Mouse (Mus musculus): ENCODE measurements at regions not wholly inside any gene's neighbourhood (a gene's known extent, or its start where the extent isn't known, plus 50 kb on each side); places are given as distances from the start of the nearest gene placed in this dataset.

DNA sequence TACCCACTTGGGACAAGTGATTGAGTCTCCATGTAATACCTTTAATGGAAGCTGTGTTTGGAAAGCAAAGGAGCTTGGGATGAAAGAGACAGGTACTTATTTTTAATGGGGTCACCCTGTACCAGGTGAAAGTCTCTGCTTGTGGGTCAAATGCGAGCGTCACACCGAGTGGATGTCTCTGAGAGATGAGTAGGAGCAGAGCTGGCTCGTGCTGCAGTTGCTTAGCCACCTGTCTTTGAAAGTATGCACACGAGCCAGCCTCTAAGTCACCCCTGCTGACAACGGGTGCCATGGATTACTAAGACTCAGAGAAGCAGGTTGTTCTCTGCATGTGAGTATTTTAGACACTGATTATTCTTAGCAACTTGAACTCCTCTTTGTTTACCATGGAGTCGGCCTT is 179.5 kb upstream of the Gk2 start:
- no peaks in the 10 kb centered on the region for H3K79me2 ChIP-seq (ENCODE audit: control insufficient read depth, insufficient read depth, low read length, poor library complexity)
- no peak overlapping the region for H3K27ac ChIP-seq (ENCODE audit: control insufficient read depth, low read depth, low read length)
- TF ChIP-seq MYC (IDR thresholded peaks at IDR 0.05; ENCODE audit: low read depth, low read length) (no peak), EP300 (IDR thresholded peaks at IDR 0.05; ENCODE audit: low read depth in 1 of 2, low read length in 2 of 2) (no peak), NELFE (IDR thresholded peaks at IDR 0.05; ENCODE audit: low read depth, low read length) (no peak), CHD2 (IDR thresholded peaks at IDR 0.05; ENCODE audit: low read length) (no peak), ZMIZ1 (IDR thresholded peaks at IDR 0.05; ENCODE audit: low read depth, low read length) (no peak), TCF12 (IDR thresholded peaks at IDR 0.05; ENCODE audit: low read depth, low read length) (no peak), BHLHE40 (IDR thresholded peaks at IDR 0.05; ENCODE audit: borderline replicate concordance, low read depth, low read length) (no peak), TBP (IDR thresholded peaks at IDR 0.05; ENCODE audit: low read depth, low read length) (no peak), GABPA (IDR thresholded peaks at IDR 0.05; ENCODE audit: low read depth, low read length) (no peak), ETS1 (IDR thresholded peaks at IDR 0.05; ENCODE audit: low read depth, low read length) (no peak), MXI1 (IDR thresholded peaks at IDR 0.05; ENCODE audit: low read depth, low read length) (no peak), MAZ (IDR thresholded peaks at IDR 0.05; ENCODE audit: low read depth, low read length) (no peak), ELF1 (IDR thresholded peaks at IDR 0.05; ENCODE audit: low read depth, low read length) (no peak), ZNF384 (IDR thresholded peaks at IDR 0.05; ENCODE audit: low read depth, low read length) (no peak), JUND (IDR thresholded peaks at IDR 0.05; ENCODE audit: low read depth, low read length) (no peak), GATA1 (IDR thresholded peaks at IDR 0.05; ENCODE audit: low read depth, low read length) (no peak), RCOR1 (IDR thresholded peaks at IDR 0.05; ENCODE audit: low read depth, low read length) (no peak)
- no peak overlapping the region for H3K4me3 ChIP-seq (ENCODE audit: control insufficient read depth in 1 of 2, insufficient read depth in 1 of 2, low read depth in 2 of 2, low read length in 2 of 2)
- H3K9ac ChIP-seq (ENCODE audit: control insufficient read depth, low read depth, low read length, poor library complexity, severe bottlenecking), result no peak overlapping the region
- no peak for DNase-seq (ENCODE audit: low read depth, low spot score)
- no peaks in the 10 kb centered on the region for H3K36me3 ChIP-seq (ENCODE audit: control insufficient read depth in 1 of 2, insufficient read depth in 2 of 2, low read length in 2 of 2)
- no peaks in the 10 kb centered on the region for H3K4me1 ChIP-seq (ENCODE audit: control insufficient read depth in 1 of 2, insufficient read depth in 2 of 2, low read length in 2 of 2)
- no peaks in the 10 kb centered on the region for H3K9me3 ChIP-seq (replicated peaks; ENCODE audit: insufficient read depth, low read length)
- H3K27me3 ChIP-seq (ENCODE audit: control insufficient read depth in 1 of 2, insufficient read depth in 2 of 2, low read length in 2 of 2), result no peaks in the 10 kb centered on the region

DNA sequence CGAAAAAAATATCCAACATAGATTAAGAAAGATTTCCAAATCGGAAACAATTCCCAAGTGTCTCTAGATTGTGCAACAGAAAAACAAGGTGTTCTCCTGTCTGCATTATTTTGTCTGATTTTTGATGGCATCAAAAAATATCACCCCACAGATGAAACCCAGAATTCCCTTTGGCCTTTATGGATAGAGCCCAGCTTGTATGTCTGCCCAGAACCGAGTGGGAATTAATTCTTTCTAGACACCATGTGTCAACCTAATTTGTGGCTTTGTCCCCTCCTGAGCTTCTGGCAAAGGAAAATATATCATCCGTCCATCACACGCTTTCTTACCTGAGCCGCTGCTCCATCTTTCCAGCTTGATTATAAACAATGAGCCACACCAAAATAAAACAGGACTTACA is 176.9 kb upstream of the Gk2 start:
- no peak overlapping the region for H3K27ac ChIP-seq (ENCODE audit: control insufficient read depth, low read depth, low read length)
- H3K9me3 ChIP-seq (replicated peaks; ENCODE audit: insufficient read depth, low read length), result no peaks in the 10 kb centered on the region
- H3K36me3 ChIP-seq (ENCODE audit: control insufficient read depth in 1 of 2, insufficient read depth in 2 of 2, low read length in 2 of 2), result no peaks in the 10 kb centered on the region
- H3K9ac ChIP-seq (ENCODE audit: control insufficient read depth, low read depth, low read length, poor library complexity, severe bottlenecking), result no peak overlapping the region
- H3K4me3 ChIP-seq (ENCODE audit: control insufficient read depth in 1 of 2, insufficient read depth in 1 of 2, low read depth in 2 of 2, low read length in 2 of 2), result no peak overlapping the region
- H3K27me3 ChIP-seq (ENCODE audit: control insufficient read depth in 1 of 2, insufficient read depth in 2 of 2, low read length in 2 of 2), result no peaks in the 10 kb centered on the region
- TF ChIP-seq CTCF (IDR thresholded peaks at IDR 0.05 in 2 of 3, conservative IDR thresholded peaks at IDR 0.05 in 1 of 3; ENCODE audit: control insufficient read depth in 1 of 3, insufficient read depth in 1 of 3, low read depth in 2 of 3, low read length in 3 of 3, poor library complexity in 1 of 3, severe bottlenecking in 1 of 3), result no peak
- TF ChIP-seq MYC (IDR thresholded peaks at IDR 0.05; ENCODE audit: low read depth, low read length), result no peak
- no peak for TF ChIP-seq POLR2AphosphoS5 (IDR thresholded peaks at IDR 0.05; ENCODE audit: borderline replicate concordance, low read depth, low read length)
- no peak for TF ChIP-seq KAT2A (conservative IDR thresholded peaks at IDR 0.05; ENCODE audit: low read depth, low read length)
- no peak for TF ChIP-seq GABPA (IDR thresholded peaks at IDR 0.05; ENCODE audit: low read depth, low read length)
- no peak for TF ChIP-seq E2F4 (IDR thresholded peaks at IDR 0.05; ENCODE audit: borderline replicate concordance, low read depth, low read length)
- no peaks in the 10 kb centered on the region for H3K79me2 ChIP-seq (ENCODE audit: control insufficient read depth, insufficient read depth, low read length, poor library complexity)
- no peaks in the 10 kb centered on the region for H3K4me1 ChIP-seq (ENCODE audit: control insufficient read depth in 1 of 2, insufficient read depth in 2 of 2, low read length in 2 of 2)
- DNase-seq (ENCODE audit: low read depth, low spot score), result no peak

Data from MEL (cell line).